Comparison of ENCODE assay signal across 8 mouse cellular contexts in the genomic region with DNA sequence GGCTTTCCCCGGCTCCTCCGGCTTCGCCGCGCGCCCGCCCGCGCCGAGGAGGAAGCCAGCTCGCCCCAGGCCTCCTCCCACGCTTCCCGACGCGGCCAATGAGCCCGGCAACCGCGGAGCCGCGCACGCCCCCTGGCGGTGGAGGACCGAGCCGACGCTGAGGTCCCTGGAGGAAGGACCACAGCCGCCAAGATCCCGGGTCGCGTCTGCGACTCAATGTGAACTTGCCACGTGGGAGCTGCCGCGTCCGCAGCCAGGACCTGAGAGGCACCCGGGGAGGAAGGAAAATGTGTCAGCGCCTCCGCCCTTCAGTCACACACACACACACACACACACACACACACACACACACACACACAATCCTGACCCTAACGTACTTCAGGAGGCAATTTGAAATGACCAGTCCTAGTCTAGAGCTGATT. TPM values are rescaled to one million over a fixed set of nuclear protein-coding genes. Genes with fewer than 3 reads are reported as not detected.
DNase-seq lines count a peak whose midpoint lies in the region; ATAC-seq and TF ChIP-seq lines count a peak whose summit lies in the region.

A gene (minus strand): TSS at position 158 of the 422 bp plus-strand sequence.

- H3K4me1 ChIP-seq in MEL (ENCODE audit: control insufficient read depth in 1 of 2, insufficient read depth in 2 of 2, low read length in 2 of 2): peaks cover 0 to 12% of the 10 kb centered on the region in 2 experiments; a peak in 3 of 4 replicates
- peaks cover 22% of the 10 kb centered on the region for H3K4me1 ChIP-seq in hindbrain, embryonic 10.5 days (replicated peaks)
- no peaks in the 10 kb centered on the region; the same call in 1 of the 2 replicates for H3K4me1 ChIP-seq in lung, postnatal 0 days (ENCODE audit: insufficient read depth, low read depth, low read length)

- H3K27me3 ChIP-seq in MEL (ENCODE audit: control insufficient read depth in 1 of 2, insufficient read depth in 2 of 2, low read length in 2 of 2): no peaks in the 10 kb centered on the region
- no peaks in the 10 kb centered on the region for H3K27me3 ChIP-seq in hindbrain, embryonic 10.5 days (ENCODE audit: insufficient read depth, poor library complexity, severe bottlenecking)
- no peaks in the 10 kb centered on the region for H3K27me3 ChIP-seq in lung, postnatal 0 days (replicated peaks; ENCODE audit: insufficient read depth, low read length)

- no peak for TF ChIP-seq RAD21 in MEL (IDR thresholded peaks at IDR 0.05; ENCODE audit: low read depth, low read length)

- H3K4me3 ChIP-seq in MEL (ENCODE audit: control insufficient read depth in 1 of 2, insufficient read depth in 1 of 2, low read depth in 2 of 2, low read length in 2 of 2): peak within 1 kb of the TSS; percentile 85 to 90
- peak within 1 kb of the TSS; percentile 71 for H3K4me3 ChIP-seq in hindbrain, embryonic 10.5 days
- H3K4me3 ChIP-seq in lung, postnatal 0 days (ENCODE audit: low read depth, low read length): peak within 1 kb of the TSS; percentile 77

- peak; percentile 96 for DNase-seq in MEL (ENCODE audit: low read depth, low spot score)
- DNase-seq in cerebellum, adult 8-10 months: peak; percentile 94
- peak; percentile 95 for DNase-seq in hindbrain, embryonic 10.5 days (ENCODE audit: low spot score)
- peak; percentile 92 for DNase-seq in layer of hippocampus, adult 9-11 months
- peak; percentile 95 for DNase-seq in lung, postnatal 0 days (ENCODE audit: low spot score)
- peak; percentile 97 for DNase-seq in ovary, postnatal 14 days (ENCODE audit: low spot score)
- peak; percentile 97 for DNase-seq in thymus, postnatal 14 days

- ATAC-seq in frontal cortex, adult (ENCODE audit: low TSS enrichment): peak; percentile 92
- ATAC-seq in lung, postnatal 0 days: peak; percentile 97

- TF ChIP-seq CTCF in MEL (IDR thresholded peaks at IDR 0.05 in 2 of 3, conservative IDR thresholded peaks at IDR 0.05 in 1 of 3; ENCODE audit: control insufficient read depth in 1 of 3, insufficient read depth in 1 of 3, low read depth in 2 of 3, low read length in 3 of 3, poor library complexity in 1 of 3, severe bottlenecking in 1 of 3): peak in 2 of 3 experiments; percentile 87 to 97; a peak in 5 of 6 replicates
- peak; percentile 96 for TF ChIP-seq CTCF in lung, postnatal 0 days (IDR thresholded peaks at IDR 0.05)

- under 1% methylated on average over 38 of the region's 38 CpGs for WGBS in hindbrain, embryonic 10.5 days
- WGBS in lung, postnatal 0 days: 0% methylated on average over 14 of the region's 38 CpGs

- H3K9ac ChIP-seq in MEL (ENCODE audit: control insufficient read depth, low read depth, low read length, poor library complexity, severe bottlenecking): peak within 1 kb of the TSS; percentile 90
- H3K9ac ChIP-seq in lung, postnatal 0 days (replicated peaks; ENCODE audit: low read depth): peak within 1 kb of the TSS; percentile 71

- TF ChIP-seq EP300 in MEL (IDR thresholded peaks at IDR 0.05; ENCODE audit: low read depth in 1 of 2, low read length in 2 of 2): peak in 1 of 2 experiments; percentile 50; a peak in 2 of 4 replicates
- no peak; the same call in 1 of the 2 replicates for TF ChIP-seq EP300 in lung, postnatal 0 days (IDR thresholded peaks at IDR 0.05)

- peaks cover 0 to 21% of the 10 kb centered on the region in 2 experiments; a peak in 2 of 4 replicates for H3K36me3 ChIP-seq in MEL (ENCODE audit: control insufficient read depth in 1 of 2, insufficient read depth in 2 of 2, low read length in 2 of 2)
- no peaks in the 10 kb centered on the region for H3K36me3 ChIP-seq in hindbrain, embryonic 10.5 days
- H3K36me3 ChIP-seq in lung, postnatal 0 days (ENCODE audit: insufficient read depth, low read length): no peaks in the 10 kb centered on the region

- peak in 1 of 2 experiments; percentile 75; a peak in 2 of 4 replicates for TF ChIP-seq POLR2A in MEL (IDR thresholded peaks at IDR 0.05; ENCODE audit: control insufficient read depth in 1 of 2, insufficient read depth in 1 of 2, low read depth in 1 of 2, low read length in 2 of 2, poor library complexity in 1 of 2)

- no peaks in the 10 kb centered on the region for H3K9me3 ChIP-seq in MEL (replicated peaks; ENCODE audit: insufficient read depth, low read length)
- no peaks in the 10 kb centered on the region for H3K9me3 ChIP-seq in hindbrain, embryonic 10.5 days
- H3K9me3 ChIP-seq in lung, postnatal 0 days (ENCODE audit: low read length): no peaks in the 10 kb centered on the region

- peaks cover 37% of the 10 kb centered on the region for H3K79me2 ChIP-seq in MEL (ENCODE audit: control insufficient read depth, insufficient read depth, low read length, poor library complexity)

- peak within 1 kb of the TSS; percentile 73 for H3K4me2 ChIP-seq in lung, postnatal 0 days (replicated peaks; ENCODE audit: low read depth, low read length)

- peak within 1 kb of the TSS; percentile 40 for H3K27ac ChIP-seq in MEL (ENCODE audit: control insufficient read depth, low read depth, low read length)
- peak within 1 kb of the TSS; percentile 97 for H3K27ac ChIP-seq in hindbrain, embryonic 10.5 days
- H3K27ac ChIP-seq in lung, postnatal 0 days (ENCODE audit: low read length): peak within 1 kb of the TSS; percentile 78

TF ChIP-seq in MEL, 35 proteins besides CTCF, POLR2A, EP300 and RAD21:
- TF ChIP-seq TBP (IDR thresholded peaks at IDR 0.05; ENCODE audit: low read depth, low read length) (peak; percentile 44; the same call in 1 of the 2 replicates), RCOR1 (IDR thresholded peaks at IDR 0.05; ENCODE audit: low read depth, low read length) (no peak), KAT2A (conservative IDR thresholded peaks at IDR 0.05; ENCODE audit: low read depth, low read length) (no peak), ZNF384 (IDR thresholded peaks at IDR 0.05; ENCODE audit: low read depth, low read length) (no peak), ZKSCAN1 (IDR thresholded peaks at IDR 0.05; ENCODE audit: low read depth, low read length) (no peak), ZC3H11A (IDR thresholded peaks at IDR 0.05; ENCODE audit: low read depth, low read length) (no peak), ZMIZ1 (IDR thresholded peaks at IDR 0.05; ENCODE audit: low read depth, low read length) (peak; percentile 69), NELFE (IDR thresholded peaks at IDR 0.05; ENCODE audit: low read depth, low read length) (peak; percentile 83; the same call in 1 of the 2 replicates), MAX (IDR thresholded peaks at IDR 0.05; ENCODE audit: low read length) (peak; percentile 88), SIN3A (IDR thresholded peaks at IDR 0.05; ENCODE audit: low read length) (peak; percentile 84), USF1 (IDR thresholded peaks at IDR 0.05; ENCODE audit: low read depth, low read length) (peak; percentile 67), MYC (IDR thresholded peaks at IDR 0.05; ENCODE audit: low read depth, low read length) (peak; percentile 90), MAFK (IDR thresholded peaks at IDR 0.05; ENCODE audit: borderline replicate concordance, low read depth, low read length) (no peak), TAL1 (IDR thresholded peaks at IDR 0.05; ENCODE audit: low read length) (no peak), TCF12 (IDR thresholded peaks at IDR 0.05; ENCODE audit: low read depth, low read length) (peak; percentile 65), NRF1 (IDR thresholded peaks at IDR 0.05; ENCODE audit: insufficient read depth, low read depth, low read length, poor library complexity, severe bottlenecking) (0 out of 2 replicates have a peak, but pooled peaks have one; percentile 16), MYB (IDR thresholded peaks at IDR 0.05; ENCODE audit: low read depth, low read length) (no peak), JUND (IDR thresholded peaks at IDR 0.05; ENCODE audit: low read depth, low read length) (no peak), GATA1 (IDR thresholded peaks at IDR 0.05; ENCODE audit: low read depth, low read length) (no peak), CHD2 (IDR thresholded peaks at IDR 0.05; ENCODE audit: low read length) (no peak), MAZ (IDR thresholded peaks at IDR 0.05; ENCODE audit: low read depth, low read length) (peak; percentile 79; the same call in 1 of the 2 replicates), UBTF (IDR thresholded peaks at IDR 0.05; ENCODE audit: borderline replicate concordance, insufficient read depth, low read depth, low read length) (peak; percentile 97; the same call in 1 of the 2 replicates), E2F4 (IDR thresholded peaks at IDR 0.05; ENCODE audit: borderline replicate concordance, low read depth, low read length) (no peak), POLR2AphosphoS5 (IDR thresholded peaks at IDR 0.05; ENCODE audit: borderline replicate concordance, low read depth, low read length) (no peak), GABPA (IDR thresholded peaks at IDR 0.05; ENCODE audit: low read depth, low read length) (peak; percentile 43; the same call in 1 of the 2 replicates), HCFC1 (IDR thresholded peaks at IDR 0.05; ENCODE audit: low read depth, low read length) (peak; percentile 78), USF2 (IDR thresholded peaks at IDR 0.05; ENCODE audit: borderline replicate concordance in 1 of 2, insufficient read depth in 1 of 2, low read depth in 1 of 2, low read length in 2 of 2) (no peak), POLR2AphosphoS2 (IDR thresholded peaks at IDR 0.05; ENCODE audit: low read length) (peak; percentile 57; the same call in 1 of the 2 replicates), ELF1 (IDR thresholded peaks at IDR 0.05; ENCODE audit: low read depth, low read length) (peak; percentile 64; the same call in 1 of the 2 replicates), BHLHE40 (IDR thresholded peaks at IDR 0.05; ENCODE audit: borderline replicate concordance, low read depth, low read length) (peak; percentile 40; the same call in 1 of the 2 replicates), CHD1 (IDR thresholded peaks at IDR 0.05; ENCODE audit: low read depth, low read length) (no peak), ETS1 (IDR thresholded peaks at IDR 0.05; ENCODE audit: low read depth, low read length) (peak; percentile 47; the same call in 1 of the 2 replicates), MXI1 (IDR thresholded peaks at IDR 0.05; ENCODE audit: low read depth, low read length) (peak; percentile 95), MEF2A (IDR thresholded peaks at IDR 0.05; ENCODE audit: extremely low read depth, insufficient replicate concordance, low read depth, low read length, poor library complexity, severe bottlenecking) (no peak), SMC3 (IDR thresholded peaks at IDR 0.05; ENCODE audit: low read depth, low read length) (peak; percentile 28; the same call in 1 of the 2 replicates)

RNA-seq across cellular contexts. Expression of the gene that starts here (rescaled TPM):
- 28.2 and 30.7 TPM in 2 replicates for total RNA-seq in MEL (2012; rRNA removed)
- polyA plus RNA-seq in MEL (2012; ENCODE audit: insufficient read depth in 1 of 2, insufficient read length in 2 of 2, low read depth in 1 of 2, low replicate concordance in 2 of 2, missing spikeins in 1 of 2): 100 to 1,000 TPM in 1 of 2 experiments, 10 to 100 TPM in 1; 28.2 to 396 TPM
- polyA plus RNA-seq in hindbrain, embryonic 10.5 days (2016; fragmentation: Nextera tagmentation; extraction: Ambion mirVana): 26.9 and 27.2 TPM in 2 replicates
- 66.9 and 74.8 TPM in 2 replicates for polyA plus RNA-seq in lung, postnatal 0 days (2015; fragmentation: Nextera tagmentation; extraction: Ambion mirVana)

Comparison
In these comparisons a context has a peak if more than half of its experiments do, and no peak if none do; other contexts are left out.
1. Peak in every context shown above with its lines: DNase-seq, ATAC-seq, H3K4me3 ChIP-seq and H3K27ac ChIP-seq.
2. H3K27ac ChIP-seq: peak in every context shown above with its lines; median percentile 97 in hindbrain, embryonic 10.5 days; 78 in lung, postnatal 0 days; 40 in MEL.